Mouse (Mus musculus): ENCODE data around the gene Mark4. TPM values are rescaled to one million over a fixed set of nuclear protein-coding genes. Genes with fewer than 3 reads are reported as not detected.

The Mark4 gene
- 51.1 and 55.1 TPM in 2 replicates for polyA plus RNA-seq (2012; rRNA removed)

DNA sequence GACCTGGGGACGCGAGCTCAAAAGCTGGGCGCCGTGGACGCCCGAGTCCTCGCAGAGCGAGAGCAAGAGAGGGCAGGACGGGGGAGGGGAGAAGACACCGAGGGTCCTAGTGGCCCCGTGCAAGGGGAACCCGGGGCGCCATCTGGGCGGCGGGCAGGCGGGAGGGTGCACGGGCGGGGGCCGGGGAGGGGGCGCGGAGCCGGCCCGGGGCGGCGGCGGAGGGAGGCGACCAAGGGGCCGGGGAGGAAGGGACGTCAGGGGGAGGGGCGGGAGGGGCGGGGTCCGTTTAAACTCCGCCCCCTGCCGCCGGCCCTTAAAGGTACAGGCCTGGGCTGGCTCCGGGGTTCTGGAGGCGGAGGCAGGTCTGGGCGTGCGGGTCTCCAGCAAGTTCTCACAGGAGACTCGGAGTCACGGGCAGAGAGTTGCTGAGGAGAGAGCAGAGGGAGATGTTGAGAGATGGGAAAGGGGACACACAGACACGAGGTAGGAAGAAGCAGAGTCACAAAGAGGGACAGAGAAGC, at the start of gene Mark4:
Mark4 (minus strand) TSS at position 231 of the 521 bp plus-strand sequence.

DNA sequence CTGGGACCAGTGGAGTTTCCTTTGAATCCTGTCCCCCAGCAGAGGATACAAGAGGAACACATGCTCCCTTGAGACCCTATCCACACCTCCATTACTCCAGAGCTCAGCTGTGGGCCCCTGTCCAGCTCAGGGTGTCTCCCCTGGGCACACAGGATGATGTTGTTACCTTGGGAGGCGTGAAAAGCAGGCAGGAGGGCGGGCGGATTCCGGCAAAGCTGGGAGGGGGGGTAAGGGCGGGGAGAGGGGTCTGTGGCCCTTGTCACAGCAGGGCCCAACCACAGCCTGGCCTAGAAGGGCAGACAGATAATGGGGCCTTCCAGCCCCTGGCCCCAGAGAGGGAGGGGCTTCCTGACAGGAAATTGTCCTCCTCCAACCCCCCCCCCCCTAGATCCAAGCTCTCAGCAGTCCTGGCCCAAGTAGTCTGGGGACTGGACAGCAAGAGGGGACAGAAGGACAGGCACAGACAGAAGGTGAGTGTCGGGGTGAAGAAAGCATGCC, 4.3 kb upstream of the Mark4 start, which contains the start of gene Exoc3l2:
Exoc3l2 (plus strand) TSS at position 448 of the 498 bp plus-strand sequence.

DNA sequence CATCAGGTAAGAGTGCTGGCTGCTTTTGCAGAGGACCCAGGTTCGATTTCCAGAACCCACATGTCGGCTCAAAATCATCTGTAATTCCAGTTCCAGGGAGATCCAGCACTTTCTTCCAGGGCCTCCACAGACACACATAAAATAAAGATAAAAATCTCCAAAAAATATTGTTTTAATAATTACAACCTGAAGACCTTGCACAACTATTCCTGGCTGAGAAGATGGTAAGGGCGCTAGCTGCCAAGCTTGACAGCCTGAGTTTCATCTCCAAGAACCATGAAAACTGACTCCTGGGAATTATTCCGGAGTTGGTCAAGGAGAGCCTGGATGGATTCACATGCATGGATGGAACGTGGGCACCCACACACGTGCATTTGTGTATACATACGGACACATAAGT, 54.1 kb downstream of the Mark4 start, which contains the start of gene Ckm:
Ckm (plus strand) TSS at position 301 of the 400 bp plus-strand sequence.

DNA sequence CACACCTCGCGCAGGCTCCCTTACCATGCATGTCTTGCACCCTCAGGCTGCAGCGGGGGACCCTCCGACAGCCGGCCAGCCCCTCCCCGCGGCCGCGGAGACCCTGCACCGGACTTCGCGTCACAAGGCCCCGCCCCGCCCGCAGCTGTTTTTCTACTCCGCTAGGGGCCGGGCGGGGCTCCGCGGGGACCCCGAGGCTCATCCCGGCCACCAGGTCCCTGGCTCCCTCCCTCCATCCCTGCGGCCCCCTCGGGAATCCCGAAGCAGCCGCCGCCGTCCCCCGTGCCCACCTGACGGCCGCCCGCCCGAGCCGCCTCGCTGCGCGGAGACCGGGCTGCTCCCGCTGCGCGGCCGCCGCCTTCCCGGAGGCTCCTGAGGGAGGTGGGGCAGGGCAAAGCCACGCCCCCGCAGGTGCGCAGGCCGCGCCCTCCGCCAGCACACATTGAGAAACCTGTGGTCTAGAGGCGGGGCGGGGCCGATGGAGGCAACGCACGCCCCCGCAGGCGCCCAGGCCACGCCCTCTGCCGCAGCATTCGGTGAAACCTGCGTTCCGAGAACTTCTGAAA, 54.8 kb downstream of the Mark4 start, which contains the start of gene Klc3:
Klc3 (minus strand) TSS at position 374 of the 566 bp plus-strand sequence.

DNA sequence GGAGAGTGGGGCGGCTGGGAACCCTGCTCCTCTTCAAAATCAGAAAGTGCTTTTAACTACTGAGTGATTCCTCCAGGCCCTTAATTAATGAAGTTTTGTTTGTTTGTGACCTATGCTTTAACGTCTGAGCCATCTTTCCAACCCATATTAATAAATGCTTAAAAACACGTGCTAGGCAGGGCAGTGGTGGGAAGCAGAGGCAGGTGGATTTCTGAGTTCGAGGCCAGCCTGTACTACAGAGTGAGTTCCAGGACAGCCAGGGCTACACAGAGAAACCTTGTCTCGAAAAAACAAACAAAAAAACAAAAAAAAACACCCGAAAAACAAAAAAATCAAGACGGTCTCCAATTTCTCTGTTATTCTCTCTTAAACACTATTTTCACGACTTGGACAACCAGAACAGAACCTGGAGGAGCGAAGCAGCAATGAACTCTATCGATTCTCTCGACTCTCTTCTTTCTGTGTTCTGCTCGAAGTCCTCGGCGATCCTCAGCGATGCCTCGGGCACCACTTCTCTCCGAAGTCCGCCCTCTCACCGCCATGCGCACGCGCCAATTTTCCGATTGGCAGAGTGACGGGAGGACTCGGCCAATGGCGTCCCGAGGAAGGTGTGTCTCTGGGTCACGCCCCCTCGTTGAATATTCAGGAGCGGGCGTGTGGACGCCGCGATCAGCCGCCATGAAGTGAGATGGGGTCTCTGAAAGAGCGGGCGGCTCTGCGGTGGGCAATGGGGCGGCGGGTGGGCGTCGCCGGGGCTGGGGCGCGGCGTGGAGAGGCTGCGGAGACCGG, 77.0 kb downstream of the Mark4 start, which contains the start of gene Ercc2:
Ercc2 (plus strand) TSS at position 634 of the 789 bp plus-strand sequence.

Other genes starting within 250 kb of the Mark4 start
- 4.1 and 4.4 TPM in 2 replicates for gene Gpr4, start 246.3 kb downstream of the Mark4 start, polyA plus RNA-seq (2012; rRNA removed)
- 25.6 and 27.9 TPM in 2 replicates for gene Opa3, start 230.5 kb downstream of the Mark4 start, polyA plus RNA-seq (2012; rRNA removed)
- gene Vasp, start 187.0 kb downstream of the Mark4 start, polyA plus RNA-seq (2012; rRNA removed), result 64.3 and 74.5 TPM in 2 replicates
- gene Ppm1n, start 178.8 kb downstream of the Mark4 start, polyA plus RNA-seq (2012; rRNA removed), result 0.83 and 1.1 TPM in 2 replicates
- gene Rtn2, start 176.2 kb downstream of the Mark4 start, polyA plus RNA-seq (2012; rRNA removed), result 118 and 136 TPM in 2 replicates
- 0.11 and 0.36 TPM in 2 replicates for gene Fosb, start 148.8 kb downstream of the Mark4 start, polyA plus RNA-seq (2012; rRNA removed)
- 74.3 and 79.3 TPM in 2 replicates for gene Ercc1, start 114.0 kb downstream of the Mark4 start, polyA plus RNA-seq (2012; rRNA removed)
- 14.1 and 14.5 TPM in 2 replicates for gene Cd3eap, start 99.3 kb downstream of the Mark4 start, polyA plus RNA-seq (2012; rRNA removed)
- 6.6 and 9.4 TPM in 2 replicates for gene Ppp1r13l, start 99.1 kb downstream of the Mark4 start, polyA plus RNA-seq (2012; rRNA removed)
- 75.9 and 76.5 TPM in 2 replicates for gene Ercc2, start 76.8 kb downstream of the Mark4 start, polyA plus RNA-seq (2012; rRNA removed)
- gene Klc3, start 54.7 kb downstream of the Mark4 start, polyA plus RNA-seq (2012; rRNA removed), result 1.4 and 2.5 TPM in 2 replicates
- 0.10 and 25.4 TPM in 2 replicates for gene Ckm, start 54.0 kb downstream of the Mark4 start, polyA plus RNA-seq (2012; rRNA removed)
- gene Exoc3l2, start 4.5 kb upstream of the Mark4 start, polyA plus RNA-seq (2012; rRNA removed), result 0.85 and 1.6 TPM in 2 replicates
- gene Bloc1s3, start 49.5 kb upstream of the Mark4 start, polyA plus RNA-seq (2012; rRNA removed), result 9.1 and 10.5 TPM in 2 replicates
- 34.1 and 35.1 TPM in 2 replicates for gene Trappc6a, start 49.6 kb upstream of the Mark4 start, polyA plus RNA-seq (2012; rRNA removed)
- 0.33 and 0.34 TPM in 2 replicates for gene Nkpd1, start 59.0 kb upstream of the Mark4 start, polyA plus RNA-seq (2012; rRNA removed)
- 96.0 and 96.5 TPM in 2 replicates for gene Ppp1r37, start 104.3 kb upstream of the Mark4 start, polyA plus RNA-seq (2012; rRNA removed)
- gene Zfp296, start 118.5 kb upstream of the Mark4 start, polyA plus RNA-seq (2012; rRNA removed), result 0.96 and 1.3 TPM in 2 replicates
- gene Gemin7, start 118.8 kb upstream of the Mark4 start, polyA plus RNA-seq (2012; rRNA removed), result 63.7 and 64.1 TPM in 2 replicates
- 169 and 179 TPM in 2 replicates for gene Clasrp, start 145.7 kb upstream of the Mark4 start, polyA plus RNA-seq (2012; rRNA removed)
- 4.5 and 8.3 TPM in 2 replicates for gene Relb, start 170.6 kb upstream of the Mark4 start, polyA plus RNA-seq (2012; rRNA removed)
- 81.5 and 83.9 TPM in 2 replicates for gene Clptm1, start 206.2 kb upstream of the Mark4 start, polyA plus RNA-seq (2012; rRNA removed)
- 0.18 and 0.39 TPM in 2 replicates for gene Apoc2, start 219.1 kb upstream of the Mark4 start, polyA plus RNA-seq (2012; rRNA removed)
- not detected in 2 replicates for gene Gm44805, start 222.6 kb upstream of the Mark4 start, polyA plus RNA-seq (2012; rRNA removed)
- not detected in 2 replicates for gene Apoc4, start 222.7 kb upstream of the Mark4 start, polyA plus RNA-seq (2012; rRNA removed)
- gene Apoc1, start 233.8 kb upstream of the Mark4 start, polyA plus RNA-seq (2012; rRNA removed), result 1.4 and 1.9 TPM in 2 replicates
- gene Apoe, start 240.4 kb upstream of the Mark4 start, polyA plus RNA-seq (2012; rRNA removed), result 310 and 317 TPM in 2 replicates

Measured in central nervous system, embryonic 14 days (tissue).